Mouse (Mus musculus) CH12.LX (cell line): ENCODE measurements around the gene Ccdc171. TPM values are rescaled to one million over a fixed set of nuclear protein-coding genes. Genes with fewer than 3 reads are reported as not detected.

Source experiments
- DNase-seq: peaks from one replicate; pipeline ENCODE4 v3.0.0-alpha.2; 2013; ENCODE audit errors: extremely low read depth
- H3K27ac ChIP-seq: 2 replicates; pipeline ENCODE4 v1.5.1; 2012; ENCODE audit warnings: low read depth, mild to moderate bottlenecking, control low read depth, moderate library complexity; ENCODE audit not compliant: insufficient read depth
- H3K27me3 ChIP-seq: replicated peaks from 2 replicates; pipeline ENCODE3; 2012; ENCODE audit warnings: inconsistent platforms
- H3K36me3 ChIP-seq, 2 experiments: replicated peaks in 1 of 2; 2 replicates each; pipeline versions ENCODE3 to v1.6.1; 2012; ENCODE audit warnings: inconsistent platforms in 1 of 2, low read length in 1 of 2, mild to moderate bottlenecking in 1 of 2, mixed read lengths in 1 of 2, moderate library complexity in 1 of 2; ENCODE audit not compliant: control insufficient read depth in 1 of 2, insufficient read depth in 1 of 2
- H3K4me1 ChIP-seq, 2 experiments: 2 replicates each; pipeline ENCODE4 v1.6.1; 2012; ENCODE audit warnings: inconsistent platforms in 1 of 2, moderate library complexity in 1 of 2; ENCODE audit not compliant: insufficient read depth in 2 of 2, control insufficient read depth in 1 of 2
- H3K4me2 ChIP-seq: 2 replicates; pipeline ENCODE4 v1.6.1; 2012; ENCODE audit warnings: low read depth, mild to moderate bottlenecking, control low read depth; ENCODE audit not compliant: poor library complexity, insufficient read depth, severe bottlenecking
- H3K4me3 ChIP-seq, 3 experiments: fragments of 150-350 bp in 1 of 3; sonication (generic) in 1 of 3; replicated peaks in 1 of 3; 2 replicates each; pipeline versions ENCODE3 to v1.5.1; 2011 to 2012; ENCODE audit warnings: low read depth in 2 of 3, low read length in 2 of 3, mild to moderate bottlenecking in 2 of 3, moderate library complexity in 2 of 3, control low read depth in 1 of 3, improper control_type of control experiment in 1 of 3, inconsistent platforms in 1 of 3, mixed read lengths in 1 of 3; ENCODE audit not compliant: poor library complexity in 1 of 3
- H3K79me2 ChIP-seq: replicated peaks from 2 replicates; pipeline ENCODE4 v1.6.1; 2012; ENCODE audit warnings: mild to moderate bottlenecking, moderate library complexity; ENCODE audit not compliant: control insufficient read depth, poor library complexity, insufficient read depth, severe bottlenecking; ENCODE audit errors: extremely low read depth
- H3K9ac ChIP-seq: 2 replicates; pipeline ENCODE4 v1.6.1; 2012; ENCODE audit warnings: low read depth, mild to moderate bottlenecking, control low read depth, moderate library complexity; ENCODE audit not compliant: insufficient read depth
- H3K9me3 ChIP-seq: replicated peaks from 2 replicates; pipeline ENCODE3; 2012; ENCODE audit warnings: low read length, inconsistent platforms, mixed read lengths
- CHD2 ChIP-seq: IDR thresholded peaks from 2 replicates; pipeline ENCODE4 v1.6.1; 2011; ENCODE audit warnings: low read length, improper control_type of control experiment
- CTCF ChIP-seq, 2 experiments: IDR thresholded peaks in 1 of 2; conservative IDR thresholded peaks in 1 of 2; 2 replicates each; pipeline ENCODE4 v1.5.1; 2011 to 2012; ENCODE audit warnings: low read depth in 2 of 2, low read length in 2 of 2, improper control_type of control experiment in 1 of 2, inconsistent platforms in 1 of 2, mild to moderate bottlenecking in 1 of 2, moderate library complexity in 1 of 2
- JUND ChIP-seq: conservative IDR thresholded peaks from 2 replicates; pipeline ENCODE4 v1.6.1; 2011; ENCODE audit warnings: low read depth, low read length, improper control_type of control experiment
- MEF2A ChIP-seq: IDR thresholded peaks from 2 replicates; pipeline ENCODE4 v1.6.1; 2014; ENCODE audit warnings: low read depth, mild to moderate bottlenecking, inconsistent platforms, low read length, improper control_type of control experiment, borderline replicate concordance
- MXI1 ChIP-seq: IDR thresholded peaks from 2 replicates; pipeline ENCODE4 v1.6.1; 2011; ENCODE audit warnings: mild to moderate bottlenecking, low read depth, low read length, improper control_type of control experiment
- NELFE ChIP-seq: IDR thresholded peaks from 2 replicates; pipeline ENCODE4 v1.6.1; 2011; ENCODE audit warnings: low read depth, low read length, improper control_type of control experiment
- NRF1 ChIP-seq: IDR thresholded peaks from 2 replicates; pipeline ENCODE4 v1.6.1; 2014; ENCODE audit warnings: low read depth, mild to moderate bottlenecking, inconsistent platforms, low read length, improper control_type of control experiment, moderate library complexity
- PAX5 ChIP-seq: IDR thresholded peaks from 2 replicates; pipeline ENCODE4 v1.6.1; 2012; ENCODE audit warnings: low read length, inconsistent platforms, mixed read lengths
- POLR2A ChIP-seq: IDR thresholded peaks from 2 replicates; pipeline ENCODE4 v1.6.1; 2011; ENCODE audit warnings: low read depth, mild to moderate bottlenecking, improper control_type of control experiment, low read length
- POLR2AphosphoS2 ChIP-seq: IDR thresholded peaks from 2 replicates; pipeline ENCODE4 v1.6.1; 2011; ENCODE audit warnings: low read depth, low read length, improper control_type of control experiment
- SIN3A ChIP-seq: IDR thresholded peaks from 2 replicates; pipeline ENCODE4 v1.6.1; 2012; ENCODE audit warnings: low read length, improper control_type of control experiment, inconsistent platforms
- USF1 ChIP-seq: IDR thresholded peaks from 2 replicates; pipeline ENCODE4 v1.6.1; 2014; ENCODE audit warnings: low read depth, mild to moderate bottlenecking, inconsistent platforms, low read length, improper control_type of control experiment
- ZNF384 ChIP-seq: IDR thresholded peaks from 2 replicates; pipeline ENCODE4 v1.6.1; 2012; ENCODE audit warnings: low read depth, low read length, improper control_type of control experiment, inconsistent platforms
- dilution Hi-C: fragments of 300-500 bp; cut with MboI; formaldehyde crosslinking; loops from 2 replicates; pipeline ENCODE4 v1.14.3; 2020; ENCODE audit warnings: low sequenced_read_pairs; ENCODE audit not compliant: extremely low pct_unique_long_range_greater_than_20kb, extremely low pct_ligation_motif_present
- in situ Hi-C: fragments of 300-500 bp; cut with MboI; formaldehyde crosslinking; loops from 3 replicates; pipeline ENCODE4 v1.14.3; 2019; ENCODE audit warnings: low sequenced_read_pairs, low pct_ligation_motif_present, low pct_unique_long_range_greater_than_20kb, mixed read lengths
- polyA plus RNA-seq: library from polyadenylated mRNA; unstranded; fragments of >175 nt; gene quantifications from 2 replicates; pipeline ENCODE4 v1.2.1, GENCODE M21; 2012; ENCODE audit warnings: low read depth; ENCODE audit not compliant: insufficient read length
- total RNA-seq, 2 experiments: library from RNA; depleted of rRNA; stranded (reverse); fragments of 300-350 nt in 1 of 2; fragments of >200 nt in 1 of 2; gene quantifications; 2 replicates each; pipeline ENCODE4 v1.2.3; 2012 to 2014

Ccdc171 gene
- total and polyA plus RNA-seq, 3 experiments = 0.93 to 2.2 (median 1.5) TPM

GRCm38 (mm10) chr4:83526270-83526987 lies 1.1 kb downstream of the Ccdc171 start:
- TF ChIP-seq ZNF384 (peak; percentile 76), CTCF (conservative IDR thresholded peaks at IDR 0.05 in 1 of 2, IDR thresholded peaks at IDR 0.05 in 1 of 2; ENCODE audit: low read depth in 2 of 2, low read length in 2 of 2) (no peak)
- no peaks in the 10 kb centered on the region for H3K27me3 ChIP-seq
- no peak overlapping the region for H3K27ac ChIP-seq
- H3K4me3 ChIP-seq = peak overlapping the region; percentile 59 to 92 (median 89)
- H3K4me1 ChIP-seq = peaks cover 0 to 17% of the 10 kb centered on the region in 2 experiments; a peak in 2 of 4 replicates
- dilution Hi-C loops (no loop called here), in situ Hi-C loops (no loop called here)
- H3K4me2 ChIP-seq = peak overlapping the region; percentile 54; the same call in 1 of the 2 replicates
- peaks cover 0 to 8% of the 10 kb centered on the region in 2 experiments for H3K36me3 ChIP-seq
- no peaks in the 10 kb centered on the region for H3K9me3 ChIP-seq
- peak overlapping the region; percentile 56 for H3K9ac ChIP-seq
- H3K79me2 ChIP-seq = no peaks in the 10 kb centered on the region
- DNase-seq = peak; percentile 13

GRCm38 (mm10) chr4:83526988-83527334 lies 1.6 kb downstream of the Ccdc171 start:
- TF ChIP-seq JUND = no peak
- TF ChIP-seq NRF1 = no peak
- no peak for TF ChIP-seq MXI1
- TF ChIP-seq MEF2A = no peak
- no peak for TF ChIP-seq POLR2A
- no peak for TF ChIP-seq USF1
- TF ChIP-seq NELFE = no peak
- no peak for TF ChIP-seq PAX5
- no peak for TF ChIP-seq CHD2
- TF ChIP-seq SIN3A = no peak
- peaks cover 0 to 9% of the 10 kb centered on the region in 2 experiments for H3K36me3 ChIP-seq
- H3K79me2 ChIP-seq = no peaks in the 10 kb centered on the region
- H3K27ac ChIP-seq = no peak overlapping the region
- no peaks in the 10 kb centered on the region for H3K9me3 ChIP-seq
- peaks cover 0 to 17% of the 10 kb centered on the region in 2 experiments; a peak in 2 of 4 replicates for H3K4me1 ChIP-seq
- DNase-seq = no peak
- H3K27me3 ChIP-seq = no peaks in the 10 kb centered on the region
- dilution Hi-C loops (no loop called here), in situ Hi-C loops (no loop called here)
- no peak overlapping the region for H3K9ac ChIP-seq
- H3K4me2 ChIP-seq = no peak overlapping the region
- no peak overlapping the region for H3K4me3 ChIP-seq

GRCm38 (mm10) chr4:83527921-83528320 lies 2.6 kb downstream of the Ccdc171 start:
- DNase-seq = peak; percentile 65
- TF ChIP-seq POLR2AphosphoS2 (no peak), CTCF (conservative IDR thresholded peaks at IDR 0.05 in 1 of 2, IDR thresholded peaks at IDR 0.05 in 1 of 2; ENCODE audit: low read depth in 2 of 2, low read length in 2 of 2) (peak; percentile 37 to 53; a peak in 3 of 4 replicates)
- H3K27me3 ChIP-seq = no peaks in the 10 kb centered on the region
- in situ Hi-C loops (no loop called here), dilution Hi-C loops (no loop called here)
- no peaks in the 10 kb centered on the region for H3K79me2 ChIP-seq
- H3K4me1 ChIP-seq = peaks cover 0 to 17% of the 10 kb centered on the region in 2 experiments; a peak in 2 of 4 replicates
- H3K27ac ChIP-seq = no peak overlapping the region
- no peaks in the 10 kb centered on the region for H3K9me3 ChIP-seq
- no peak overlapping the region for H3K4me3 ChIP-seq
- no peak overlapping the region for H3K4me2 ChIP-seq
- H3K36me3 ChIP-seq = peaks cover 0 to 9% of the 10 kb centered on the region in 2 experiments
- no peak overlapping the region for H3K9ac ChIP-seq
